Mouse (Mus musculus) common myeloid progenitor, adult 5-6 weeks (primary cell): Measurements from ENCODE around the gene C1galt1. TPM values are rescaled to one million over a fixed set of nuclear protein-coding genes. Genes with fewer than 3 reads are reported as not detected.

Experiments used
- ATAC-seq: replicated peaks from 2 replicates; pipeline ENCODE4 v1.8.0; 2016; ENCODE audit warnings: low read depth, mild to moderate bottlenecking, moderate TSS enrichment, inconsistent platforms; ENCODE audit not compliant: poor library complexity, severe bottlenecking
- total RNA-seq: library from RNA; stranded (forward); fragments of 200-1000, 187-1606 nt; gene quantifications from 2 replicates; pipeline ENCODE4 v1.2.3, GENCODE M21; 2017

Gene C1galt1
- 37.0 and 40.9 TPM in 2 replicates for total RNA-seq

- no peak; the same call in 1 of the 2 replicates for ATAC-seq
Observed at GRCm38 (mm10) chr6:7844802-7845679, at the start of gene C1galt1. TSS of gene C1galt1 (plus strand) at chr6:7844842.

DNA sequence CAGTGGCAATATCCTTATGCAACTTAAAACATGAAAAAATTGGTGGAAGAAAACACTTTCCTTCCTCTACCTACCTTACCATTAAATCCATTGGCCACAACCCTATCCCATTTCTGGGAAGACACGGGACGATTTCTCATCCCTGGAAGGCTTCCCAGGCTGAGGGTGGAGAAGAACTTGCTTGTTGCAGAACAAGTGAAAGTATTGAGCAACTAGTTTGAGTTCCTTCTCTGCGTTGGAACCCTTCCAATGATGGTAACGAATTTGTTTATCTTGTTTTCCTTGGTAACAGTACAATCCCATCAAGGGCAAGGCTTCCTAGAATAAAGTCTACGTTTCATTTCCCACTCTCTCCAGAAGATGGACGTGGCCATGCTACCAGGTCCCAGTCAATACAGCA lies 44.7 kb upstream of the C1galt1 start:
- 0 out of 2 replicates have a peak, but pooled peaks have one; percentile 39 for ATAC-seq

GRCm38 (mm10) chr6:7803765-7804542 lies 40.7 kb upstream of the C1galt1 start:
- no peak for ATAC-seq

DNA sequence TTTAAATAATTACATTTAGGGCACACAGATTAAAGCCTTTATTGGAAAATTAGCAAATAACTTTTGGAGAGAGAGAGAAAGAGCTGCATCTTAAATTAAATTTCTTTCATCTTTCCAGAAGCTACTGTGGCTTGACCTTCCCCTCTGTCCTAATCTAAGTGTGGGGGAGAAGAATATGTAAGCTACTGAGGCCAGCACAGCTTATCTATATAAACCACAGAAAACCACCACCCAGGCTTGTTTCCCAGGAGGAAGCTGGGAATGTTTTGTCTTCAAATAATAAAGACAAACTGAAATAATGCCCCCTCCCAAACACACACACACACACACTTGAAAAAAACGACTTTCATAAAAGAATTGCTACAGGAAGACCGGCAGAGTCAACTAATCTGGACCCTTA lies 30.5 kb upstream of the C1galt1 start:
- peak; percentile 58; the same call in 1 of the 2 replicates for ATAC-seq

DNA sequence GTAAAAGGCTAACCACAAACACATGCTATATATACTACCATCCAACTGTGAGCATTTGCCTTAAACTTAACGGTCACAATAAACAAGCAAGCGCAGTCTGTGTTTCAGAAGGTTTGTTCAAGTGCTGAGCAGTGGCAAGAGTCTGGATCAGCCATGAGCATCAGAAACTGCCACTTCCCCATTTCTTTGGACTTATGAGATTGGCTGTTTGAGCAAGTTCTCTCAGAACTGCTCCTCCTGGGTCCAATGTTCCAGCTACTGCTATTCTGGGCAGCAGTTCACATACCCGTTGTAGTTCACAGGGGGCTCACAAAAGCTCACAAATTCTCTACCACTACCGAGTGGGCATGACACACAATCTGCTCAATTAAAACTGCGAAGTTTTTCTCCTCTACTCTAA lies 28.4 kb upstream of the C1galt1 start:
- 0 out of 2 replicates have a peak, but pooled peaks have one; percentile 50 for ATAC-seq

DNA sequence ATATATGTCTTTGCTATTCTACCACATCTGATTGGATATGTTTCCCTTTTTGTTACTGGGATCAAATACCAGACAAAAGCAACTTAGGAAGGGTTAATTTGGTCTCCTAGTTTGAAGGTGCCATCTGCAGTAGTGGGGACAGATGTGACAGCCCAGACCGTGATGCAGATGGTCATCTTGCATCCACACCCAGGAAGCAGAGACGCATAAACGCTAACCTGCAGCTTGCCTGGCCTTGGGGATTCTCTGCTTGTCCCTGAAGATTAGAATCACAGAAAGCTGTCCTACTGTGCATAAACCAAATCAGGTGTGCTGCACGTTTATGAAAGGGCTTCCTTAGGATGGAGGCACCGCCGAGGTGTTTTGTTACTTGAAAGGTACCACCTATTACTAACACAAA lies 22.0 kb upstream of the C1galt1 start:
- ATAC-seq, result no peak

GRCm38 (mm10) chr6:7830793-7831192 lies 13.8 kb upstream of the C1galt1 start:
- no peak for ATAC-seq

GRCm38 (mm10) chr6:7832564-7833175 lies 12.0 kb upstream of the C1galt1 start:
- no peak for ATAC-seq

DNA sequence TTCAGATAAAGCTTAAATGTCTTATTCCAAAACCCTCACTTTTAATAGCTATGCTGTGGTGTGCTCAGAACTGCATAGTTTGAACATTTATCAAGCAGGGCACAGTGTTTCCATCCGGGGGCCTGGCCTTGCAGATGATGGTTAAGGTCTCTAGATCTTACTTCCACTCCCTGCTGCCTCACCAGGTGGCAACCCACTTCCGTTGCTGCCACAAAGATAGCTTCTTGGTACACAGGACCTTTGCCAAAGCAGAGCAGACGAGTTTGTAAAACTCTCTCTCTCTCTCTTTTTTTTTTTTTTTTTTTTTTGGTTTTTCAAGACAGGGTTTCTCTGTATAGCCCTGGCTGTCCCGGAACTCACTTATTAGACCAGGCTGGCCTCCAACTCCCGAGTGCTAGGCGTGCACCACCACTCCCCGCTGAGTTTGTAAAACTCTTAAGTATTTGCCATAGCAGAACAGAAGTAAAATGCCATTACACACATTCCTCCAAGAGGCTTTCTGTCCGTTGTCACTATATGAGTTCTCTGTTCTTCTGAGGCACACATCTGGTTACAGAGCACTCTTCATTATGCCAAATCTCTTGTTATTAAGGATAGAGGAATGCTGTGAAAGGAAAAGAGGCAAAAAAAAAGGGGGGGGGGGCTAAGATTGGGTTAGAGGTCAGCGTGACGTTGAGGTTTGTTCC lies 773 bp upstream of the C1galt1 start:
- peak; percentile 39 for ATAC-seq

DNA sequence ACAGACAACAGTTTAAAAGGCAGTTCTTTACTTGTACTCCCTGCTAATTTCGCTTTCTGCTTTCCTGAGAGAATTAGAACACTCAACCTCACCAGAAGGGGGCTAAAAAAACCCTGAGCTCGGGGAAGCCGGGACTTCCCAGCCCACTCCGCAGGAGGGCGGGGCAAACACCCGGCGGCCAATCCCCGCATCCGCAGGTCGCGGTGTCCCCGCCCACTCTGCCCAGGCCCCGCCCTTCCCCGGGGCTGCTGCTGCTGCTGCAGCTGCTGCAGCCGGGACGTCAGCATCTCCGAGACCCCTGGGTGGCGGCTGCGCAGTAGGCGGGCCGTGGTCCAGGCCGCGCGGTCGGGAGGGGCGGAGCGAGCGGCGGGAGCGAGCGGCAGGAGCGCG lies 235 bp upstream of the C1galt1 start:
- peak; percentile 86 for ATAC-seq

- peak; percentile 33 for ATAC-seq
Observed at GRCm38 (mm10) chr6:7845680-7846017, 1.0 kb downstream of the C1galt1 start.

DNA sequence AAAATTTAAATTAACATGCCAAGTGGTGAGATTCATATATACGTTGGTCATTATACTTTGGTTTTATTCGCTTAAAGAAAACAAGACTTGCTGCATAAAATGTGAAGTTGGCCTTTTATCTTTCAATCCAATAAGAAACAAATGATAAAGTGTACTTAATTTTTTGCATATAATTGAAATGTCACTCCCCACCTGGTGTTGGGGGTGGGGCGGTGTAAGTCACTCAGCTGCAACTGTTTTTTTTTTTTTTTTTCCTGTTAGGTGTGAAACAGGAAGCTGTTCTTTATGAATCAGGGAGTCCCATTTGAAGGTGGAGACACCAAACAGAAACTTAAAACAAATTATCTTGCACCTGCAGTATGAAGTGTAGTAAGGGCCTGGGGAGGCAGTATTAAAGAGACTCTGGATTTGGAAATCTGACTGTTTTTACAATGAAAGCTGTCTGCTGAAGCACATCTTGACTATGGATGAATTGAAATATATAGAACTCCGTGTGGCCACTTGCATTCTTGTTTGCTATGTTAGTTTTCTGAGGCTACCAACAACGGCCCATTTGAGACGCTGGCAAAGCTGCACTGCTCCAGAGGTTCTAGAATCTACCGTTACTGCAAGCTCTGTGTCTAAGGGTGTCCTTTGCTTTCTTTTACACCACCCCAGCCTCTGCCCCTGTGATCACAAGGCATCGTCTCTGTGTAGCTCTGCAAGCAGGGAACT lies 2.2 kb downstream of the C1galt1 start:
- no peak for ATAC-seq

- ATAC-seq, result no peak
Observed at GRCm38 (mm10) chr6:7847890-7848508, 3.4 kb downstream of the C1galt1 start.

DNA sequence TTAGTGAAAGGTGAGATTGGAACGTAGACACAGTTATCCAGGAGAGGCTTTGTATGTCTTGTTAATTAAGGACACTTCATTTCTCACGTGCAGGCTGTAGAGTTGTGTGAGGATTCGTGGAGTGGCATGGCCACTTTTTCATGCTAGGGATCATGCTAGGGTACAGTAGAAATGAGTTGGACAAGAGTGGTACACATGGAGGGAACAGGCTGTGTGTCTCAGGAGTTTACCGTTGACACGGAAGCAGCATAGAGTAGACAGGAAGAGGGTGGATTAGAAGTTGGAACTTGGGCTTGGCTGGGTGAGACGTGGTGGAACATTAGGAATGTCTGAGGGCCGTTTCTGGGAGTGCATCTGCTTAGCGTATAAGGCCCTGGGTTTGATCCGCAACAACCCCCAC lies 4.1 kb downstream of the C1galt1 start:
- ATAC-seq, result no peak

GRCm38 (mm10) chr6:7851036-7851435 lies 6.4 kb downstream of the C1galt1 start:
- no peak for ATAC-seq

DNA sequence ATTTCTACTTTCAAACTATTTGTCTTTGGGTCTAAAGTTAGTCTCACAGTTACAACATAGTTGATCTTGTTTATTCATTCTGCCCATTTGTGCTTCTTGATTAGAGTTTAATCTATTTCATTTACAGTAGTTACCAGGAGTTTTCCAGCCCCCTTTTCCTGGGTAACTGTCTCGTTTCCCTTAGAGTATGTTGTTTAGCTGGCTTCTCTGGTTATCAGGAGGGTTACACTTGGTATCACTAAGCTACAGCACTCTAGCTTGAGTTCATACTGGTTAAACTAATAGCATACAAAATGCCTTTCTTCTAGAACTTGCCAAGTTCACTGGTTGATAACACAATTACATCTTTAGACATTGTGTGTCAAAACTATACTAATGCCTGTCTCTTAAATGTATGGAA lies 8.3 kb downstream of the C1galt1 start:
- peak; percentile 45 for ATAC-seq

DNA sequence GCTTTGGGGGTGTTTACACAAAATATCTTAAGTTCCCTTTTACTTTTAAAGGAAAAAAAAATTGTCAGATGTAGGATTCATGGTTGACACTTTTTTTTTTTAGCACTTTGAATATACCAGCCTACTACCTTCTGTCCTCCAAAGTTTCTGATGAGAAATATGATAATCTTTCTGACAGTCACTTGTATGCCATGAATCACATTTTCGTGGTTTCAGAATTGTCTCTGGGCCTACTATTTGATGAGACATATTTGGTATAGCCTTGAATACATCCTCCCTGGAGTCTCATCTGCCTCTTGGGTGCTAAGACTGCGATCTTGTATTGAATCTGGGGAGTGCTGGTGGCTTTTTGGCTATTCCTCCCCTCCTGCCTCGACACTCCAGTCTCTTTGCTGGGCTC lies 8.8 kb downstream of the C1galt1 start:
- no peak for ATAC-seq

GRCm38 (mm10) chr6:7856682-7857290 lies 12.1 kb downstream of the C1galt1 start:
- peak; percentile 83 for ATAC-seq
